Mouse (Mus musculus): Measurements from ENCODE around the gene Gm42715. TPM values are rescaled to one million over a fixed set of nuclear protein-coding genes. Genes with fewer than 3 reads are reported as not detected.
A peak's percentile ranks its signal among the peaks of the same experiment; 100 is the strongest.
"Not testable (repeated sequence)": the region's sequence is repeated elsewhere in the genome, so short reads cannot be mapped to it uniquely, and the experiment has no call there.

The Gm42715 gene
- polyA plus RNA-seq, 1 experiment from 2014 or later, result 12.2 TPM

- 96% methylated on average over 7 of the region's 7 CpGs for WGBS
- H3K4me3 ChIP-seq (ENCODE audit: low read depth, low read length), result no peak overlapping the region
- no peak for ATAC-seq (ENCODE audit: low read depth)
Observed at GRCm38 (mm10) chr7:127489982-127490381, 29.4 kb upstream of the Gm42715 start.

GRCm38 (mm10) chr7:127491846-127492245 lies 27.5 kb upstream of the Gm42715 start:
- H3K9ac ChIP-seq (ENCODE audit: low read depth, low read length), result no peak overlapping the region

More at GRCm38 (mm10) chr7:127489982-127490381, 29.4 kb upstream of the Gm42715 start:
- Histone ChIP-seq H3K9me3 (ENCODE audit: control insufficient read depth, low read length) (no peaks in the 10 kb centered on the region), H3K36me3 (ENCODE audit: control insufficient read depth, insufficient read depth, low read length) (peaks cover 76% of the 10 kb centered on the region), H3K4me1 (ENCODE audit: control insufficient read depth, insufficient read depth, low read length) (no peaks in the 10 kb centered on the region), H3K27me3 (replicated peaks; ENCODE audit: control insufficient read depth, insufficient read depth, low read length) (no peaks in the 10 kb centered on the region), H3K9ac (ENCODE audit: low read depth, low read length) (no peak overlapping the region), H3K27ac (replicated peaks; ENCODE audit: low read depth, low read length) (no peak overlapping the region), H3K4me2 (ENCODE audit: low read depth, low read length) (no peak overlapping the region)
- DNase-seq (ENCODE audit: low spot score), result no peak

DNA sequence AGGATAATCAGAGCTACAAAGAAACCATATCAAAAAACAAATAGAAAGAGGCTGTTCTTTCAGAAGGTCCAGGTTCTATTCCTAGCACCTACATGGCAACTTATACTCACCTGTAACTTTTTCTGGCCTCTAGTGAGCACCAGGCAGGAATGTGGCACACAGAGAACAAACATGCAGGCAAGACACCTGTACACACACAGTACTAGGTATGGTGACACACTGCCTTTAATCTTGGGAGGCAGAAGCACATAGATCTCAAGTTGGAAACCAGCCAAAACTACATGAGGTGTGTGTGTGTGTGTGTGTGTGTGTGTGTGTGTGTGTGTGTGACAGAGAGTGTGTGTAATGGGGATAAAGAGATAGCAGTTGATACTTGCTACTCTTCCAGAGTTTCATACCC lies 24.7 kb upstream of the Gm42715 start:
- H3K4me2 ChIP-seq (ENCODE audit: low read depth, low read length), result no peak overlapping the region
- no peak overlapping the region for H3K4me3 ChIP-seq (ENCODE audit: low read depth, low read length)
- ATAC-seq (ENCODE audit: low read depth) (no peak), DNase-seq (ENCODE audit: low spot score) (no peak)
- H3K36me3 ChIP-seq (ENCODE audit: control insufficient read depth, insufficient read depth, low read length), result peaks cover 31% of the 10 kb centered on the region
- no peak overlapping the region for H3K9ac ChIP-seq (ENCODE audit: low read depth, low read length)
- no peaks in the 10 kb centered on the region for H3K9me3 ChIP-seq (ENCODE audit: control insufficient read depth, low read length)
- no peak overlapping the region for H3K27ac ChIP-seq (replicated peaks; ENCODE audit: low read depth, low read length)
- H3K27me3 ChIP-seq (replicated peaks; ENCODE audit: control insufficient read depth, insufficient read depth, low read length), result no peaks in the 10 kb centered on the region
- no peaks in the 10 kb centered on the region for H3K4me1 ChIP-seq (ENCODE audit: control insufficient read depth, insufficient read depth, low read length)

More at GRCm38 (mm10) chr7:127491846-127492245, 27.5 kb upstream of the Gm42715 start:
- Histone ChIP-seq H3K27ac (replicated peaks; ENCODE audit: low read depth, low read length) (no peak overlapping the region), H3K4me3 (ENCODE audit: low read depth, low read length) (no peak overlapping the region), H3K9me3 (ENCODE audit: control insufficient read depth, low read length) (no peaks in the 10 kb centered on the region), H3K27me3 (replicated peaks; ENCODE audit: control insufficient read depth, insufficient read depth, low read length) (no peaks in the 10 kb centered on the region), H3K36me3 (ENCODE audit: control insufficient read depth, insufficient read depth, low read length) (peaks cover 58% of the 10 kb centered on the region), H3K4me1 (ENCODE audit: control insufficient read depth, insufficient read depth, low read length) (no peaks in the 10 kb centered on the region), H3K4me2 (ENCODE audit: low read depth, low read length) (no peak overlapping the region)
- WGBS, result 84% methylated on average over 3 of the region's 3 CpGs
- DNase-seq (ENCODE audit: low spot score), result no peak
- ATAC-seq (ENCODE audit: low read depth), result no peak

DNA sequence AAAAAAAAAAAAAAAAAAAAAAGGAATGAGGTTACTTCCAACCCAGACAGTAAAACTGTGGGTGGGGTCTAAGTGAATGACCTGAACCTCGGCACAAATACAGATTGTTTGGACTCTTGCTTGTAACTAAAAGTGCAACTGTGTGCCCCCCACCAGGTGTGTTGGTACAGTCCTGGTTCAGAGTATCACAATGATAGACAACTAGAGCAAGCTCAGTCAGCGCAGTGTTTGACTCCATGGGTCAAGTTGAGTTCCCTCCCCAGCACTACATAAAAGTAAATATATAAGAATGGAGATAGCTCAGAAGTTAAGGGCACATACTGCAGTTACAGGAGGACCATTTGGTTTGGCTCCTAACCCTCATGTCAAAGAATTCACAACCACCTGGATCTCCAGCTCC lies 22.0 kb upstream of the Gm42715 start:
- Histone ChIP-seq H3K27ac (replicated peaks; ENCODE audit: low read depth, low read length) (no peak overlapping the region), H3K27me3 (replicated peaks; ENCODE audit: control insufficient read depth, insufficient read depth, low read length) (no peaks in the 10 kb centered on the region), H3K9me3 (ENCODE audit: control insufficient read depth, low read length) (no peaks in the 10 kb centered on the region), H3K4me1 (ENCODE audit: control insufficient read depth, insufficient read depth, low read length) (no peaks in the 10 kb centered on the region), H3K4me2 (ENCODE audit: low read depth, low read length) (no peak overlapping the region), H3K9ac (ENCODE audit: low read depth, low read length) (no peak overlapping the region), H3K4me3 (ENCODE audit: low read depth, low read length) (no peak overlapping the region), H3K36me3 (ENCODE audit: control insufficient read depth, insufficient read depth, low read length) (peaks cover 4% of the 10 kb centered on the region; the same call in 1 of the 2 replicates)
- no peak for ATAC-seq (ENCODE audit: low read depth)
- WGBS, result 80% methylated on average over 2 of the region's 2 CpGs
- DNase-seq (ENCODE audit: low spot score), result no peak

DNA sequence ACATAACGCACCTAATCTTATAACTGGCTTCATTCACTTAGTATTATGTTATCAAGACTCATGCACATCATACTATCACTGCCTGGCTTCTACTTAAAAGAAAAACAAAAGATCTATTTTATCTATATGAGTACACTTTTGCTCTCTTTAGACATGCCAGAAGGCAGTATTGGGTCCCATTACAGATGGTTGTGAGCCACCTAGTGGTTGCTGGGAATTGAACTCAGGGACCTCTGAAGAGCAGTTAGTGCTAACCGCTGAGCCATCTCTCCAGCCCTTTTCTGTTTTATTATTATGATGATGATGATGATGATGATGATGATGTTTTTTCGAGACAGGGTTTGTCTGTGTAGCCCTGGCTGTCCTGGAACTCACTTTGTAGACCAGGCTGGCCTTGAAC lies 21.0 kb upstream of the Gm42715 start:
- Histone ChIP-seq H3K4me1 (ENCODE audit: control insufficient read depth, insufficient read depth, low read length) (no peaks in the 10 kb centered on the region), H3K9ac (ENCODE audit: low read depth, low read length) (no peak overlapping the region), H3K36me3 (ENCODE audit: control insufficient read depth, insufficient read depth, low read length) (no peaks in the 10 kb centered on the region), H3K4me3 (ENCODE audit: low read depth, low read length) (no peak overlapping the region), H3K27me3 (replicated peaks; ENCODE audit: control insufficient read depth, insufficient read depth, low read length) (no peaks in the 10 kb centered on the region), H3K4me2 (ENCODE audit: low read depth, low read length) (no peak overlapping the region), H3K9me3 (ENCODE audit: control insufficient read depth, low read length) (no peaks in the 10 kb centered on the region), H3K27ac (replicated peaks; ENCODE audit: low read depth, low read length) (no peak overlapping the region)
- DNase-seq (ENCODE audit: low spot score) (peak; percentile 54), ATAC-seq (ENCODE audit: low read depth) (peak; percentile 51; the same call in 1 of the 2 replicates)
- WGBS, result 51% methylated on average over 3 of the region's 3 CpGs

DNA sequence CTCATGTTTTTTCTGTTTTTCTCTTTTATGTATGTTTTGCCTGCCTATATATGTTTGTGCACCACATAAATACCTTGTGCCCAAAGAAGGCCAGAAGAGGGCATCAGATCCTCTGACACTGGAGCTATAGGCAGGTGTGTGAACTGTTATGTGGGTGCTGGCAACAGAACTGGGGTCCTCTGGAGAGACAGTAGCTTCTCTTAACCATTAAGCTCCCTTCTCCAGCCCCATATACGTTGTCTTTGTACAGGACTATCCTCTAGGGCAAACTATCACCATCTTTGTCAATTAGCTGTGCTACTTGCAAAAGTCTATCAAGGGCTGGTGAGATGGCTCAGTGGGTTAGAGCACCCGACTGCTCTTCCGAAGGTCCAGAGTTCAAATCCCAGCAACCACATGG lies 11.1 kb upstream of the Gm42715 start:
- Histone ChIP-seq H3K4me3 (ENCODE audit: low read depth, low read length) (no peak overlapping the region), H3K4me1 (ENCODE audit: control insufficient read depth, insufficient read depth, low read length) (peaks cover 3% of the 10 kb centered on the region; the same call in 1 of the 2 replicates), H3K27me3 (replicated peaks; ENCODE audit: control insufficient read depth, insufficient read depth, low read length) (no peaks in the 10 kb centered on the region), H3K36me3 (ENCODE audit: control insufficient read depth, insufficient read depth, low read length) (no peaks in the 10 kb centered on the region), H3K4me2 (ENCODE audit: low read depth, low read length) (no peak overlapping the region), H3K27ac (replicated peaks; ENCODE audit: low read depth, low read length) (no peak overlapping the region), H3K9ac (ENCODE audit: low read depth, low read length) (no peak overlapping the region), H3K9me3 (ENCODE audit: control insufficient read depth, low read length) (no peaks in the 10 kb centered on the region)
- 96% methylated on average over 3 of the region's 3 CpGs for WGBS
- DNase-seq (ENCODE audit: low spot score) (no peak), ATAC-seq (ENCODE audit: low read depth) (no peak)

DNA sequence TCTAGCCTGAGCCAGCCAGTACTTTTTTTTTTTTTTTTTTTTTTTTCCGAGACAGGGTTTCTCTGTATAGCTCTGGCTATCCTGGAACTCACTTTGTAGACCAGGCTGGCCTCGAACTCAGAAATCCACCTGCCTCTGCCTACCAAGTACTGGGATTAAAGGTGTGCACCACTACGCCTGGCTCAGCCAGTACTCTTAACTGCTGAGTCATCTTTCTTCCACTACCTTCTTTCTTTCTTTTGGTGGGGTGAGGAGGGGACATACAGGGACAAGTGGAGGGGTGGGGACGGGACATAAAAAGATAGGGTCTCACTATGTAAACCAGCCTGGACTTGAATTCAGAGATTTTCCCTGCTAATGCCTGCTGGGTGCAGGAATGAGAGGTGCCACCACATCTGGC lies 9.6 kb upstream of the Gm42715 start:
- WGBS, result 88% methylated on average over 3 of the region's 4 CpGs
- H3K4me1 ChIP-seq (ENCODE audit: control insufficient read depth, insufficient read depth, low read length); H3K9ac ChIP-seq (ENCODE audit: low read depth, low read length); DNase-seq (ENCODE audit: low spot score); H3K4me3 ChIP-seq (ENCODE audit: low read depth, low read length); H3K27me3 ChIP-seq (replicated peaks; ENCODE audit: control insufficient read depth, insufficient read depth, low read length); H3K4me2 ChIP-seq (ENCODE audit: low read depth, low read length); ATAC-seq (ENCODE audit: low read depth); H3K9me3 ChIP-seq (ENCODE audit: control insufficient read depth, low read length); H3K36me3 ChIP-seq (ENCODE audit: control insufficient read depth, insufficient read depth, low read length); H3K27ac ChIP-seq (replicated peaks; ENCODE audit: low read depth, low read length): not testable (repeated sequence)

DNA sequence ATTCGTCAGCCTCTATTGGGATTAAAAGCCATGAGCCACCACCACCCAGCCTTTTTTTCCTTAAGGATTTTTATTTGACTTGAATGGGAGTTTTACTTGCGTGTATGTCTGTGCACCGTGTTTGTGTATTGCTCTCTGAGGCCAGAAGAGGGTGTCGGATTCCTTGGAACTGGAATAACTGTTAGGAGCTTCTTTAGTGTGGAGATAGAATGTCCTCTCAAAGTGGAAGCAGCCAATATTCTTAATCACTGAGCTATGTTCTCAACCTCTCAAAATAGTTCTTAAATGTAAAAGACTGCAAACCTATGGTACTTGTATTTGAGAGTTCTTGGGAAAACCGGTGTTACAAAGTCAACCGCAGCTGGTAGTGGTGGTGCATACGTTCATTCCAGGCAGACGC lies 8.1 kb upstream of the Gm42715 start:
- H3K9me3 ChIP-seq (ENCODE audit: control insufficient read depth, low read length), result no peaks in the 10 kb centered on the region
- no peaks in the 10 kb centered on the region for H3K27me3 ChIP-seq (replicated peaks; ENCODE audit: control insufficient read depth, insufficient read depth, low read length)
- DNase-seq (ENCODE audit: low spot score) (peak; percentile 50), ATAC-seq (ENCODE audit: low read depth) (no peak)
- H3K4me2 ChIP-seq (ENCODE audit: low read depth, low read length), result peak overlapping the region; percentile 58
- peak overlapping the region; percentile 91 for H3K9ac ChIP-seq (ENCODE audit: low read depth, low read length)
- H3K27ac ChIP-seq (replicated peaks; ENCODE audit: low read depth, low read length), result peak overlapping the region; percentile 96
- peak overlapping the region; percentile 83 for H3K4me3 ChIP-seq (ENCODE audit: low read depth, low read length)
- H3K4me1 ChIP-seq (ENCODE audit: control insufficient read depth, insufficient read depth, low read length), result peaks cover 3% of the 10 kb centered on the region; the same call in 1 of the 2 replicates
- peaks cover 23% of the 10 kb centered on the region for H3K36me3 ChIP-seq (ENCODE audit: control insufficient read depth, insufficient read depth, low read length)
- WGBS, result 26% methylated on average over 8 of the region's 8 CpGs

DNA sequence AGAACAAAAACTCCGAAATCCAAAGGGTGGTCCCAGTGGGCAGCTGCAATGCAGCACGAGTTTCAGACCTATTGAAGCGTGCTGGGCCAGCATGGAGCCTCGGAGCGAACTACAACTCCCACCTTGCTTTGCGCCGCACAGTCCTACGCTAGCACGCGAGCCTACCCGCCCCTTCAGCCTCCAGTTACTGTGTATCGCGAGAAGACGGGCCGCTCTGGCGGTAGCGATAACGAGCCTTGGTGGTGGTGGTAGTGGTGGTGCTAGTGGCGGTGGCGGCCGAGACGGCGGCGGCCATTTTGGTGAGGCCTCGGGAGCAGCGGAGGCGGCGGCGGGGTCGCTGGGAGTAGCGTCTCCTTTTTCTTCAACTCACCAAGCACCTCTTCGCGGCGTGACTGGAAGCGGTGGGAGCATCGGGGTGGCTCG lies 7.6 kb upstream of the Gm42715 start, which contains the start of gene Srcap:
Gene Srcap (plus strand): TSS at position 176 of the 423 bp plus-strand sequence.
- no peaks in the 10 kb centered on the region for H3K9me3 ChIP-seq (ENCODE audit: control insufficient read depth, low read length)
- peak within 1 kb of the TSS; percentile 58 for H3K4me2 ChIP-seq (ENCODE audit: low read depth, low read length)
- ATAC-seq (ENCODE audit: low read depth) (peak; percentile 98), DNase-seq (ENCODE audit: low spot score) (peak; percentile 99)
- H3K9ac ChIP-seq (ENCODE audit: low read depth, low read length), result peak within 1 kb of the TSS; percentile 91
- peak within 1 kb of the TSS; percentile 96 for H3K27ac ChIP-seq (replicated peaks; ENCODE audit: low read depth, low read length)
- H3K27me3 ChIP-seq (replicated peaks; ENCODE audit: control insufficient read depth, insufficient read depth, low read length), result no peaks in the 10 kb centered on the region
- H3K36me3 ChIP-seq (ENCODE audit: control insufficient read depth, insufficient read depth, low read length), result peaks cover 29% of the 10 kb centered on the region
- peaks cover 3% of the 10 kb centered on the region; the same call in 1 of the 2 replicates for H3K4me1 ChIP-seq (ENCODE audit: control insufficient read depth, insufficient read depth, low read length)
- H3K4me3 ChIP-seq (ENCODE audit: low read depth, low read length), result peak within 1 kb of the TSS; percentile 83
- under 1% methylated on average over 27 of the region's 37 CpGs for WGBS
